Mouse (Mus musculus) neutrophil, adult 65 days (primary cell): ENCODE results near the gene Tmem121. TPM values are rescaled to one million over a fixed set of nuclear protein-coding genes. Genes with fewer than 3 reads are reported as not detected.

Source experiments
- total RNA-seq: library from RNA; stranded (reverse); gene quantifications from 2 replicates; pipeline ENCODE4 v1.2.4, GENCODE M21; 2023

Tmem121 gene
- not detected in 2 replicates for total RNA-seq

DNA sequence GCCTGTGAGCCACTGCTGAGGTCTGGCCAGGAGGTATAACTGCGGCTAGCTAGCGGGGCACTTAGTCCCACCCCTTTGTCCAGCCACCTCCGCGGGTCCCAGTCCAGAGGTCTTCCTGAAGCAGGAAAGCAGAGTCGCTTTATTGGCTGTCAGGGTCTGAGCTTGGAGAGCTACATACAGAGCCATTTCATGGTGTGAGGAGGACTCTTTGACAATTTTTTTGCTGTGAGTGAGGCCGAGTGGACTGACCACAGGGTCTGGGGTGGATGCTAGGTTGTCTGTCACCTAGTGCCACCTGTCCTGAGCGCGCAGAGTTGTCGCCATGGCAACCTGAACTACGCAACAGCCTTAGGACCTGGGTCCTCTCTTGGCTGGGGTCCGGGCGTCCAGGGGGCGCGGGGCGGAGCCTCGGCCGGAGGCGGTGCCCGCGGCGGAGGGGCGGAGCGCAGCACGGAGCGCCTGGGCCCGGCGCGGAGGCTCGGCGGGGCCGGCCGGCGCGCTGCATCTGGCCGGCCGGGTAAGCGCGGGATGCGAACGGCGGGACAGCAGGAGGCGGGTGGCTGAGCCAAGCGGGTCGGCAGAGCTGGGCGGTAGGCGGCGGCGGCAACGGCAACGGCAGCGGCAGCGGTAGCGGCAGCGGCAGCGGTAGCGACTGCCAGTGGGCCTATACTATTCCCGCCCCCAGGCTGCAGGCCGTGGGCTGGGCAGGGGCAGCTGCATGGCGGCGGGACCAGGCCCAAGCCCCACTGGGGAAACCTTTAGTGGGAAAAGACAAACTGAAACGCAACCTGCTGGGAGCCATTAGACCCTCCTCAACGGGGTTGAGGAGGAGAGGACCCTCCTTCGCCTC lies at the start of gene Tmem121:
Gene Tmem121 (plus strand): TSS at position 489 of the 850 bp plus-strand sequence.

DNA sequence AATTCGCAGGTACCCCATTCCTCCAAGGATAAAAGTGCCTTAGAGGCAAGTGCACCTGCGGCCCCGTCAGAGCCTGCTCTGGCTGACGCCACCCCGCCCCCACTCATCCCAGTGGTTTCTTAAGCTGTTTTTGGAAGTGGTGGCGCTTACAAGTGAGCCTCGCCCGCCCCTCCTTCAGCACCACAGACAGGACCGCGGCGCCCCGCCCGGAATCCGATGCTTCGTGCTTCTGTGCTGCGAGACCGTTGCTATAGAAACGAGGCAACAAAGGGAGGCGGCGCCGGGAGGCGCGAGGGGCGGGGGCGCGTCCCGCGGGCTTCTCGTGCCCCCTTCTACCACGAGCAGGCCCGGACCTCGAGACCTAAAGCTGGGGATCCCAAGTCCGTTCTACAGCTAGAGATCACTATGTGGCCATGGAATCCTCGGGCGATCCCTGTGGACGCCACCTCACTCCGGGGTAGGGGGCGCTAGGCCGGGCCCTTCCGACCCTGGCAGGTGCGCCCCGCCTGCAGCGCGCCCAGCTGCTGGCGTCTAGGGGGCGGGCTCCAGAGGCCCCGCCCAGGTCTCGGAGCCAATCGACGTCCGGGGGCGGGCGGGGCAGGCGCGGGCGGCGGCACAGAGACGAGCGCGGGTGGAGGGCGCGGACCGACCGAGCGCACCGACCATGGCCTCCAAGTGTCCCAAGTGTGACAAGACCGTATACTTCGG lies 45.7 kb upstream of the Tmem121 start, which contains the start of gene Crip2:
Gene Crip2 (plus strand): TSS at position 329 of the 708 bp plus-strand sequence.

DNA sequence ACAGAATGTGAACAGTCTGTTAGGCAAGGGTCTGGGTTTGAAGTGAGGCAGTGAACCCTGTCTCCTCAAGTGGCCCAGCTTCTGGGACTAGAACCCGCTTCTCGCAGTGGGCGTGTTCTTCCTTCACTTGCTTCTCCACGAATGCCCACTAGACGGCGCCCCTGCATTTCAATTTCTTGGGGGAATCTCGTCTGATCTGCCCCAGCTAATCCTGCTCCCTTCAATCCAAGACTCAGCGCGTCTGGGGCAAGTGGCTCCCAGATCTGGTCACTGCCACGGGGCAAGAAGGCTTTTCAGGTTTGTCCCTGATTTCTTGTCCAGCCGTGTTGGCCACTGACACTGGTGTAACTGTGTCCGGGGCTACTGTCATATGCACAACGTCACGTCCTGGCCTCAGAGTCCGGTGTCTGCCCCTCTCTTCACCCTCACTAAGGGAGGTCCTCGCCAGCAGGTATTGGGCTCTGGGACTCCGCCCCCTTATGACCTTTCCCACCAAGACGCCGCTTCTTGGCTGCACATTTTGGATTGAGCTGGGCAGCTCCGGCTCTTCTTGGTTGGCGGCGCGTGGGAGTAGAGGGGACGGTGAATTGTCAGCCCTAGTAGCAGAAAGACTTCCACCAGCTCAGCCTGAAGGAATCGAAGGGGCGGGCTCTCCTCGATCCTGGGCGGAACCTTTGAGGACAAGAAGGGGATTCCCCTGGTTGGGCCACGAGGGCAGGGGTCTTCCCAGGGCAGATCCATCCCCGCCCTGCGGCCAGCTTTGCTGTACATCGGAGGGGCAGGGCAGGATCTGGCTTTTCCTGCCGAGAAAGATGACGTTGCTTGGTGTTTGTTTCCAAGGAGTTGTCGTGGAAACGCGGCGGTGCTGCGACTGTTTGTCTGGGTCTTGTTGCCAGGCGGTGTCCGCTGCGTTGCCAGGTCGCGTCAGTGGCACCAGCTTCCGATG lies 39.3 kb upstream of the Tmem121 start, which contains the start of gene Crip1:
Gene Crip1 (plus strand): TSS at position 205 of the 946 bp plus-strand sequence.

DNA sequence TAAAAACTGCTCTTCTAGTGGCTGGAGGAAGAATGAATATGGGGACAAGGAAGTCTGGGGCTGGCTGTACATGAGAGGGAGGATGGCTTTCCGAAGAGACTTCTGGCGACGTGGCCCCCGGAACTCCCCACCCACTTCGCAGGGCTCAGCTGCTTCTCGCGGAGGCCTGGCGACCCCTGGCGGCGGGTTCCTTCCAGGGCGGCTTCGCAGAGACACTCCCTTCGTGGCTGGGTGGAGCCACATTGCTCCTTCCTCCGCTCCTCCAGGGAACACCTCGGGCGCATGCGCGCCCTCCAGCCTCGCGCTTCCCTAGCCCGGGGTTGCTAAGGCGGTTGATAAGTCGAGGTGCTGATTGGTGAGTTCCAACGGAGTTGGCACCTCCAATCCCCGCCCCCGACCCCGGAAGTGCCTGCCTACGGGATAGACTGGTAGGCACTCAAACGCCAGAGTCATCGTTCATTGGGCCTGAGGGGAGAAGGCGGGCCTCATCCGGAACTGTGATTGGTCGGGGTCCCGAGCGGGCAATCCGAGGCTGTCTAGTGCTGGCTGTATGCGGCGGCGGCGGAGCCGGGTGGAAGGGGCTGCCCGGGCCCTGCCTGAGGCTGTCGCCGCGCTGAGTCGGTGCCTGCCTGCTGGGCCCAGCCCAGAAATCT lies 29.7 kb upstream of the Tmem121 start, which contains the start of gene Tedc1:
Gene Tedc1 (plus strand): TSS at position 535 of the 653 bp plus-strand sequence.

Other genes starting within 250 kb of the Tmem121 start
- 6.1 and 7.4 TPM in 2 replicates for gene Nudt14, start 243.8 kb upstream of the Tmem121 start, total RNA-seq
- gene Btbd6, start 209.4 kb upstream of the Tmem121 start, total RNA-seq, result 2.0 and 3.6 TPM in 2 replicates
- 55.0 and 78.7 TPM in 2 replicates for gene Brf1, start 185.2 kb upstream of the Tmem121 start, total RNA-seq
- 42.7 and 56.7 TPM in 2 replicates for gene Pacs2, start 171.4 kb upstream of the Tmem121 start, total RNA-seq
- 0.36 TPM in 1 of 2 replicates, not detected in the other for gene Tex22, start 111.4 kb upstream of the Tmem121 start, total RNA-seq
- 14.7 and 18.9 TPM in 2 replicates for gene Mta1, start 87.7 kb upstream of the Tmem121 start, total RNA-seq
- 2.3 and 4.2 TPM in 2 replicates for gene Crip2, start 45.7 kb upstream of the Tmem121 start, total RNA-seq
- gene Crip1, start 39.6 kb upstream of the Tmem121 start, total RNA-seq, result 334 and 480 TPM in 2 replicates
- 10.5 and 12.2 TPM in 2 replicates for gene Tedc1, start 29.5 kb upstream of the Tmem121 start, total RNA-seq